Mouse (Mus musculus) spleen, postnatal 14 days (tissue): ENCODE data around the gene Olfr1280.
"Not testable (repeated sequence)": the region's sequence is repeated elsewhere in the genome, so short reads cannot be mapped to it uniquely, and the experiment has no call there.

Experiments
- DNase-seq, 2 experiments: peaks; one replicate each; pipeline ENCODE4 v3.0.0; 2021 to 2022; ENCODE audit warnings: low spot score in 2 of 2

Gene Olfr1280

GRCm38 (mm10) chr2:111313717-111314116, at the start of gene Olfr1280:
Olfr1280 (plus strand) TSS chr2:111314017.
- no peak for DNase-seq

GRCm38 (mm10) chr2:111274006-111274405, 39.8 kb upstream of the Olfr1280 start, which contains the start of gene Olfr1277:
Olfr1277 (minus strand) TSS chr2:111274106.
- DNase-seq = no peak

GRCm38 (mm10) chr2:111289836-111290235, 24.0 kb upstream of the Olfr1280 start, which contains the start of gene Olfr1278:
Olfr1278 (plus strand) TSS chr2:111290136.
- DNase-seq = no peak

GRCm38 (mm10) chr2:111298541-111298940, 15.3 kb upstream of the Olfr1280 start:
- DNase-seq = no peak

DNA sequence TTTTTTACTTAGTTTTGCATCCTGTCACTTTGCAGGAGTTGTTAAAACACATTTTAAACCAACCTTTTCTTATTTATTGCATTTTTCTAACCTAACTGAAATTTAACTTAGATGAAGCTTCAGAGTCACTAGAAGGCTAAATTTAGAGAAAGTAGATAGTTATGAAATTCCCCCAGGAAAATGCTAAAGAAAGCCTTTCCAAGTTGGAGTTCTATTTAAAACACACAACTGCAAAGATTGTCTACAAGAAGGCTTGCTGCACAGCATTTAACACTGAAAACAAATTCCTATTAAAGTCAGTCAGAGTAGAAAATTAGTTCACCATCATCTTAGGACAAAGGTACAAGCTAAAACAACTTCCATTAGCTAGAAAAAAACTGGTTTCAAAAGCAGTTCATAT, 13.4 kb upstream of the Olfr1280 start, which contains the start of gene Olfr1279:
Olfr1279 (plus strand) TSS at position 262 of the 400 bp plus-strand sequence.
- DNase-seq = no peak

GRCm38 (mm10) chr2:111326220-111326619, 12.4 kb downstream of the Olfr1280 start, which contains the start of gene Olfr1281:
Olfr1281 (plus strand) TSS chr2:111326520.
- DNase-seq = no peak

DNA sequence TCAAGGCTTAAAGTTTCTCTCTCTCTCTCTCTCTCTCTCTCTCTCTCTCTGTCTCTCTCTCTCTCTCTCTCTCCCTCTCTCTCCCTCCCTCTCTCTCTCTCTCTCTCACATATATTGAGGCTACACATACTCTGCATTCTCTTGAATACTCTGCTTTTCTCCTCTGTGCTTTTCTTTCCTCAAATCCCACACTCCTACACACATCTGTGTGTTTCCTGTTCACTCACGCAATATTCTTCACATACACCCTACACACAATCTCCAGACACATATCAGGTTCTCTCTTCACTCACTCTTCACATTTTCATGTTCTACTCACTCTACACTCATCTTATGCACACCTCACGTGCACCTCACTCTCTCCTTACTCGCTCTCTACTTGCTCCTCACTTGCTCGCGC, 19.9 kb downstream of the Olfr1280 start:
- not testable (repeated sequence) for DNase-seq

GRCm38 (mm10) chr2:111335976-111336375, 22.2 kb downstream of the Olfr1280 start, which contains the start of gene Olfr1282:
Olfr1282 (minus strand) TSS chr2:111336076.
- no peak for DNase-seq

- no peak for DNase-seq
These were observed 52.7 kb downstream of the Olfr1280 start, which contains the start of gene Olfr1283 for GRCm38 (mm10) chr2:111366490-111366889. Olfr1283 (plus strand) TSS chr2:111366790.

DNA sequence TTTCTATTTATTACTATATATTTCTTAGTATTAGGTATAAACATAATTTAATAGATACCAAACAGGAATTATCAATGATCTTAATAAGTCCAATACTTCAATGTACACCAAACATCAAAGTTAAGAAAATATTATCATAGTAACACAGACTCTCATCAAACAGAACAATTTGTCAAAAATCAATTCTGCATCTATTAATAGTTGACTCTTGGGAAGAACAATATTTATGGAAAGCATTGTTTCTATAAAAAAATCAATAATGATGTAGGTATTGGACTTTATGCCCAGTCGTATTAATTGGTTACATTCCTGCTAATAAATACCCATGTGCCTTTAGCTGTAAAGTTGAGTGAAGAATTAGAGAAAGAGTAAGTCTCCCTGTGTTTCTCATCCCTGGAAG, 61.4 kb downstream of the Olfr1280 start, which contains the start of gene Olfr1284:
Olfr1284 (plus strand) TSS at position 301 of the 400 bp plus-strand sequence.
- DNase-seq = no peak
